In genomic region chr6:123784857-123785256, GRCm38 (mm10) we compare ENCODE assay signal across 28 mouse cellular contexts. TPM values are rescaled to one million over a fixed set of nuclear protein-coding genes. Genes with fewer than 3 reads are reported as not detected.
"Had no signal": no experiment of that assay in that cellular context is flagged by ENCODE, and none has a peak within 500 bp of the region (broad histone marks: within the 10 kb centered on the region; RNA-seq: fewer than 3 reads in every experiment).

No protein-coding gene starts in this region.

- H3K4me1 ChIP-seq: limb, embryonic 10.5 days; limb, embryonic 13.5 days; liver, embryonic 12.5 days; liver, embryonic 15.5 days; lung, embryonic 15.5 days; megakaryocyte, embryonic 14.5 days; midbrain, embryonic 10.5 days; midbrain, embryonic 13.5 days; neural tube, embryonic 13.5 days had no signal

- H3K4me3 ChIP-seq: limb, embryonic 10.5 days; limb, embryonic 13.5 days; liver, embryonic 12.5 days; liver, embryonic 15.5 days; lung, embryonic 15.5 days; megakaryocyte, embryonic 14.5 days; midbrain, embryonic 10.5 days; midbrain, embryonic 13.5 days; myocyte; neural tube, embryonic 13.5 days had no signal

- H3K4me2 ChIP-seq: limb, embryonic 13.5 days; liver, embryonic 12.5 days; liver, embryonic 15.5 days; lung, embryonic 15.5 days; midbrain, embryonic 13.5 days; neural tube, embryonic 13.5 days had no signal

- H3K36me3 ChIP-seq: limb, embryonic 10.5 days; limb, embryonic 13.5 days; liver, embryonic 12.5 days; liver, embryonic 15.5 days; lung, embryonic 15.5 days; midbrain, embryonic 10.5 days; midbrain, embryonic 13.5 days; neural tube, embryonic 13.5 days had no signal

- H3K27me3 ChIP-seq: limb, embryonic 13.5 days; liver, embryonic 12.5 days; liver, embryonic 15.5 days; lung, embryonic 15.5 days; megakaryocyte, embryonic 14.5 days; midbrain, embryonic 13.5 days; neural tube, embryonic 13.5 days had no signal

- H3K27ac ChIP-seq: limb, embryonic 10.5 days; limb, embryonic 13.5 days; liver, embryonic 12.5 days; liver, embryonic 15.5 days; lung, embryonic 15.5 days; midbrain, embryonic 10.5 days; midbrain, embryonic 13.5 days; neural tube, embryonic 13.5 days had no signal

- H3K9me3 ChIP-seq: limb, embryonic 10.5 days; limb, embryonic 13.5 days; liver, embryonic 12.5 days; liver, embryonic 15.5 days; lung, embryonic 15.5 days; megakaryocyte, embryonic 14.5 days; midbrain, embryonic 10.5 days; midbrain, embryonic 13.5 days; neural tube, embryonic 13.5 days had no signal

- H3K9ac ChIP-seq: limb, embryonic 13.5 days; liver, embryonic 12.5 days; liver, embryonic 15.5 days; lung, embryonic 15.5 days; midbrain, embryonic 13.5 days; neural tube, embryonic 13.5 days had no signal

- DNase-seq: kidney, adult 18-20 months; kidney, adult 9 months; kidney, postnatal 14 days; kidney, postnatal 4 days; liver; lung, adult 18-20 months; lung, postnatal 10 days; lung, postnatal 36 days; thymus, adult 18-20 months; thymus, postnatal 36 days had no signal

- ATAC-seq: liver, embryonic 12.5 days; midbrain, embryonic 13.5 days had no signal

RNA-seq across cellular contexts. Expression of gene Vmn2r24, which starts 6.2 kb away (rescaled TPM):
- total RNA-seq: layer of hippocampus, adult 18-20 months; layer of hippocampus, postnatal 14 days; left cerebral cortex, adult 18-20 months had no signal
- polyA plus RNA-seq: kidney, embryonic 16.5 days; limb, embryonic 10.5 days; limb, embryonic 13.5 days; liver, embryonic 12.5 days; liver, embryonic 15.5 days; lung, embryonic 15.5 days; midbrain, embryonic 10.5 days; midbrain, embryonic 13.5 days; myocyte; neural tube, embryonic 13.5 days; spleen, adult 2 months; stomach, embryonic 16.5 days; testis, adult 2 months; urinary bladder, adult 2 months had no signal
